Mouse (Mus musculus): Measurements from ENCODE around the gene Cdhr5.

- TF ChIP-seq CTCF (IDR thresholded peaks at IDR 0.05; ENCODE audit: extremely low read depth, insufficient read depth, insufficient read length, insufficient replicate concordance): no peak
- TF ChIP-seq POLR2A (IDR thresholded peaks at IDR 0.05; ENCODE audit: low read depth, low read length): no peak
Measured at GRCm38 (mm10) chr7:141317619-141318132, 41.1 kb upstream of the Cdhr5 start.
